Mouse (Mus musculus) gastrocnemius, postnatal 14 days (tissue): ENCODE measurements around the gene Kif13a. TPM values are rescaled to one million over a fixed set of nuclear protein-coding genes. Genes with fewer than 3 reads are reported as not detected.

Experiments
- DNase-seq: peaks from one replicate; pipeline ENCODE4 v3.0.0; 2021; ENCODE audit warnings: mixed read lengths
- intact Hi-C: fragments of 180-260 bp; cut with DNase I; formaldehyde crosslinking; loops from one replicate; pipeline ENCODE4 v1.15.1; 2025; ENCODE audit warnings: low total_unique reads
- total RNA-seq, 2 experiments: library from RNA; stranded (reverse); gene quantifications; 2 replicates each; pipeline ENCODE4 v1.2.3; 2021

Kif13a gene
- total RNA-seq, 2 experiments from 2014 or later = 56.0 to 56.5 TPM

- DNase-seq = no peak
- intact Hi-C loops = no loop called here
Measured at GRCm38 (mm10) chr13:46718893-46719400, 210.7 kb downstream of the Kif13a start.

- intact Hi-C loops = no loop called here
- DNase-seq = no peak
Measured at GRCm38 (mm10) chr13:46715976-46716639, 213.6 kb downstream of the Kif13a start.

DNA sequence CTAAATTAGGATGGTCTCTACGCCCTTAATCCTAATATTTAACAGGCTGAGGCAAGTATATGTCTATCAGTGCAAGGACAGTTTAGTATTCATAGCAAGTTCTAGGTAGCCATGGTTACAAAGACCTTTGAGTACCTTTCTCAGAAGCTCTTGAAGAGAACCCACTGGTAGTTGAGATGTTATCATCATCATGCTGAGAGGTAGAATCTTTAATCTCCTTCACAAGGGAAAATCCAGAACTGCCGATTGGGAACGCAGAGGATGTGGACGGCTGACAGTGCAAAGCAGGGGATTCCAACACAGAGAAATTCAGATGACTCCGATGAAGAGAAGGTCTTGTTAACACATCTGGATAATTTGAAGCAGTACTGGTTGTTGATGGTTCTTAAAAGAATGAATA, 216.2 kb downstream of the Kif13a start:
- no peak for DNase-seq
- intact Hi-C loops = no loop called here

DNA sequence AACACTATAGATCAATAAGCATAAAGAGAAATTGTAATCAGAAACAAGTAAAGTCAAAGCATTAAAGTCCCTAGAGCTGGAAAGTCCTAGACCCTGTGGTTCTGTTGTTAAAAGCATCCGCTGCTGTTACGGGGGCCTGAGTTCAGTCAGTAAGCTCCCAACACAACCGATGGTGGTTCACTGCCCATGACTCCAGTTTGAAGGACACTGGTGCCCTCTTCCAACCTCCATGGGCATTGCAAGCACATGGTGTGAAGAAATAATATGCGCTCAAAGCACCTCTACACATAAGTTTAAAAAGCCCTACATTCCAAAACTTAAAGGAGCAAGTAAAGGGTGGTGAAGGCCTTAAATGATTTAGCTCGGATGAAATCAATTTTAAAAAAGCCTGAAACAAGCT, 226.5 kb downstream of the Kif13a start:
- DNase-seq = no peak
- intact Hi-C loops = no loop called here

DNA sequence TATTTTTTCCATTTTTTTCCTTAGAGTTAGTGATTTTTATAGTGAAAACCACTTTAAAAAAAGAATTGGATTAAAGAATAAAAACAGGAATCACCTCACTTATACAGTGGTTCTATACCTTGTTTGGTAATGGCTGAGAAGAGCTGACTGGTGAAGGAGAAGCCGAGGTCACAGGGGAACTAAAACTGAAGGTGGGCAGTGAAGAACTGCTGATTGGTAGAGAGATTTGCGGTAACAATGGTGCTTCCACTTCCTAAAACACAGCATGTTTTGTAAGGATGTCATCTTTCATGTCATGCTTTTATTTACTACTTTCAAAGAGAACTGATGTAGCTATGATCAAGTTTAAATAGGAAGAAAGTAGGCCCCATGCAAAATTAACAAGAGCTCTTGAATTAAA, 228.2 kb downstream of the Kif13a start:
- intact Hi-C loops = no loop called here

GRCm38 (mm10) chr13:46699372-46699771, 230.3 kb downstream of the Kif13a start:
- no peak for DNase-seq
- intact Hi-C loops = no loop called here

More for the DNA sequence above, 228.2 kb downstream of the Kif13a start:
- no peak for DNase-seq

Other genes with a start within 250 kb of the Kif13a start
- 10 to 100 TPM; 24.6 to 28.2 TPM for gene Nup153, start 201.9 kb downstream of the Kif13a start, total RNA-seq
- 1 to 10 TPM; 2.8 to 3.8 TPM for gene Nhlrc1, start 85.0 kb upstream of the Kif13a start, total RNA-seq
- 1 to 10 TPM; 5.8 to 6.3 TPM for gene Kdm1b, start 113.6 kb upstream of the Kif13a start, total RNA-seq
- gene Tpmt, start 114.9 kb upstream of the Kif13a start, total RNA-seq = 1 to 10 TPM; 4.6 to 6.5 TPM
- gene Dek, start 176.3 kb upstream of the Kif13a start, total RNA-seq = 10 to 100 TPM; 30.6 to 36.7 TPM
- gene Rnf144b, start 192.8 kb upstream of the Kif13a start, total RNA-seq = 10 to 100 TPM in 1 of 2 experiments, 1 to 10 TPM in 1; 9.5 to 14.4 TPM